Mouse (Mus musculus) spleen, adult 18-20 months (tissue): ENCODE measurements around the gene Gm12794.
"Not testable (repeated sequence)": the region's sequence is repeated elsewhere in the genome, so short reads cannot be mapped to it uniquely, and the experiment has no call there.

ENCODE experiments used
- DNase-seq, 2 experiments: peaks; one replicate each; pipeline ENCODE4 v3.0.0; 2022; ENCODE audit warnings: mixed read lengths in 2 of 2

Gm12794 gene

DNA sequence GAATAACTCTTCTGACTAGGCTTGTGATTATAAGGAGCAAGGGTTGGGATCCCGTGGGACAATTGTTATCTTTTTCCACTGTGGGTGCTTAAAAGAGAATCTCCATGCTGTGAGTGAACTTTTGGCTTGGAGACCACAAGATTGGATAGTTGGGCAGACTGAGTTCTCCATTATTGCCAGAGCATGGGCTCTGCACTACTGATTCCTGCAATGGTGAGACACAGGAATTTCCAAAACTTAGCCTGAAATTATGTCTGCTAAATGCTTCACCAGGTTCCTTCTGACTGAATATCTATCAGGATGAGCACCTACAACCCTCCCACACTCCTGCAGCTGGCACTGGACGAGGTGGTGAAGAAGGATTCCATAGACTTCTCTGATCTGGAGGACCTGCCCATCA lies at the start of gene Gm12794:
Gene Gm12794 (plus strand): TSS at position 301 of the 400 bp plus-strand sequence.
- not testable (repeated sequence) for DNase-seq

GRCm38 (mm10) chr4:101893656-101894420 lies 46.4 kb upstream of the Gm12794 start, which contains the start of gene C130073F10Rik:
C130073F10Rik (minus strand) TSS chr4:101893789.
- DNase-seq: no peak

DNA sequence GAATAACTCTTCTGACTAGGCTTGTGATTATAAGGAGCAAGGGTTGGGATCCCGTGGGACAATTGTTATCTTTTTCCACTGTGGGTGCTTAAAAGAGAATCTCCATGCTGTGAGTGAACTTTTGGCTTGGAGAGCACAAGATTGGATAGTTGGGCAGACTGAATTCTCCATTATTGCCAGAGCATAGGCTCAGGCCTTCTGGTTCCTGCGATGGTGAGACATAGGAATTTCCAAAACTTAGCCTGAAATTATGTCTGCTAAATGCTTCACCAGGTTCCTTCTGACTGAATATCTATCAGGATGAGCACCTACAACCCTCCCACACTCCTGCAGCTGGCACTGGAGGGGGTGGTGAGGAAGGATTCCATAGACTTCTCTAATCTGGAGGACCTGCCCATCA lies 31.4 kb upstream of the Gm12794 start, which contains the start of gene Gm12800:
Gene Gm12800 (plus strand): TSS at position 301 of the 400 bp plus-strand sequence.
- not testable (repeated sequence) for DNase-seq

GRCm38 (mm10) chr4:101980949-101981348 lies 40.7 kb downstream of the Gm12794 start, which contains the start of gene Gm12790:
Gm12790 (minus strand) TSS chr4:101981049.
- not testable (repeated sequence) for DNase-seq

DNA sequence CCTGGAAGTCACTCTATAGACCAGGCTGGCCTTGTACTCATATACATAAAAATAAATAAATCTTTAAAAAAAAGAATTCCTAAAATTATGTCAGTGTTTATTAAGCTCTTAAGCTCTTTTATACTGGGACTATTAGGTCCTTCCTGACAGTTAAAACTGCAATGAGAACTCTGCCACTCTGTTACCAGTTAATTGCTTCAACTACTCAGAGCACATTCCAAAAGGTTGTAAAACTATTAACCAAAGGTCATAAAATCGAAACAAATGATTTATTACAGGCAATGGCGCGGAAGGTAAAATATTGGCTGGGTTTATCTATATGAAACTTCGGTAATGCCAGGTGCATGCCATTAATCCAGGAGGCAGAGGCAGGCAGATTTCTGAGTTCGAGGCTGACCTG lies 45.5 kb downstream of the Gm12794 start:
- DNase-seq: no peak

- not testable (repeated sequence) for DNase-seq
These were observed 46.1 kb downstream of the Gm12794 start, which contains the start of gene Gm12789 for GRCm38 (mm10) chr4:101986326-101986725. Gm12789 (plus strand) TSS chr4:101986626.
